Mouse (Mus musculus) intestine, postnatal 0 days (tissue): ENCODE measurements around the gene Gm11127. TPM values are rescaled to one million over a fixed set of nuclear protein-coding genes. Genes with fewer than 3 reads are reported as not detected.
A peak's percentile ranks its signal among the peaks of the same experiment; 100 is the strongest.

ENCODE experiments used
- ATAC-seq: fragments of 200-750 bp; cut with Nextera tagmentation; 2 replicates; pipeline ENCODE4 v1.8.0; 2017; ENCODE audit warnings: mild to moderate bottlenecking, moderate TSS enrichment, moderate library complexity
- H3K27ac ChIP-seq: fragments of 300-500 bp; sonication (generic); 2 replicates; pipeline ENCODE4 v1.5.1; 2014; ENCODE audit warnings: mild to moderate bottlenecking, low read depth, low read length, moderate library complexity
- H3K27me3 ChIP-seq: fragments of 300-500 bp; sonication (generic); replicated peaks from 2 replicates; pipeline ENCODE4 v1.6.1; 2014; ENCODE audit warnings: low read length, mixed read lengths; ENCODE audit not compliant: control insufficient read depth, insufficient read depth
- H3K36me3 ChIP-seq: fragments of 300-500 bp; sonication (generic); 2 replicates; pipeline ENCODE4 v1.6.1; 2014; ENCODE audit warnings: mild to moderate bottlenecking, moderate library complexity; ENCODE audit not compliant: control insufficient read depth, insufficient read depth
- H3K4me1 ChIP-seq: fragments of 300-500 bp; sonication (generic); replicated peaks from 2 replicates; pipeline ENCODE4 v1.6.1; 2014; ENCODE audit warnings: antibody characterized with exemption, low read length, mixed read lengths; ENCODE audit not compliant: control insufficient read depth, insufficient read depth
- H3K4me2 ChIP-seq: fragments of 300-500 bp; sonication (generic); replicated peaks from 2 replicates; pipeline ENCODE4 v1.6.1; 2014; ENCODE audit warnings: low read depth, mild to moderate bottlenecking, moderate library complexity
- H3K4me3 ChIP-seq: fragments of 300-500 bp; sonication (generic); 2 replicates; pipeline ENCODE4 v1.5.1; 2014; ENCODE audit warnings: low read depth, low read length
- H3K9ac ChIP-seq: fragments of 300-500 bp; sonication (generic); 2 replicates; pipeline ENCODE4 v1.6.1; 2014; ENCODE audit warnings: mild to moderate bottlenecking, low read depth, low read length
- H3K9me3 ChIP-seq: fragments of 300-500 bp; sonication (generic); 2 replicates; pipeline ENCODE4 v1.6.1; 2016; ENCODE audit warnings: mixed run types; ENCODE audit not compliant: control insufficient read depth
- CTCF ChIP-seq: sonication (generic); IDR thresholded peaks from 2 replicates; pipeline ENCODE4 v1.5.1; 2016; ENCODE audit warnings: low read depth, mild to moderate bottlenecking, control low read depth, antibody characterized with exemption, moderate library complexity
- WGBS: fragments of 180-500 bp; shearing (Covaris S2); extraction: QIAGEN DNeasy Blood & Tissue Kit; methylation state at CpG from one replicate; pipeline ENCODE4 v1.1.7; 2014; 5-methylcytosine and 5-hydroxymethylcytosine counted together
- polyA plus RNA-seq: library from polyadenylated mRNA; unstranded; fragments of >200 nt; fragmentation: Nextera tagmentation; extraction: Ambion mirVana; gene quantifications from 2 replicates; pipeline ENCODE4 v1.2.1, GENCODE M21; 2015

The Gm11127 gene
- polyA plus RNA-seq, 1 experiment from 2014 or later: 86.5 TPM

- ATAC-seq: no peak
- no peak overlapping the region for H3K27ac ChIP-seq
- H3K4me3 ChIP-seq: no peak overlapping the region
- WGBS: 62% methylated on average over 4 of the region's 4 CpGs
- no peaks in the 10 kb centered on the region for H3K27me3 ChIP-seq
- no peak overlapping the region for H3K9ac ChIP-seq
- no peaks in the 10 kb centered on the region for H3K9me3 ChIP-seq
- no peak overlapping the region for H3K4me2 ChIP-seq
- H3K36me3 ChIP-seq: no peaks in the 10 kb centered on the region; the same call in 1 of the 2 replicates
- no peaks in the 10 kb centered on the region for H3K4me1 ChIP-seq
- no peak for TF ChIP-seq CTCF
Measured at GRCm38 (mm10) chr17:36025901-36026300, 32.3 kb downstream of the Gm11127 start.

- no peak overlapping the region for H3K4me3 ChIP-seq
- no peak for TF ChIP-seq CTCF
- H3K4me2 ChIP-seq: no peak overlapping the region
- 88% methylated on average over 5 of the region's 5 CpGs for WGBS
- no peaks in the 10 kb centered on the region for H3K9me3 ChIP-seq
- no peaks in the 10 kb centered on the region for H3K27me3 ChIP-seq
- no peaks in the 10 kb centered on the region for H3K4me1 ChIP-seq
- no peak for ATAC-seq
- no peaks in the 10 kb centered on the region for H3K36me3 ChIP-seq
- H3K27ac ChIP-seq: no peak overlapping the region
- H3K9ac ChIP-seq: no peak overlapping the region
Measured at GRCm38 (mm10) chr17:36025197-36025596, 33.0 kb downstream of the Gm11127 start.

- TF ChIP-seq CTCF: no peak
- Histone ChIP-seq H3K4me2 (peak overlapping the region; percentile 27; the same call in 1 of the 2 replicates), H3K9ac (no peak overlapping the region), H3K36me3 (no peaks in the 10 kb centered on the region), H3K4me3 (no peak overlapping the region), H3K4me1 (0 out of 2 replicates have a peak, but pooled peaks cover 3% of the 10 kb centered on the region), H3K27me3 (no peaks in the 10 kb centered on the region), H3K9me3 (no peaks in the 10 kb centered on the region), H3K27ac (no peak overlapping the region; the same call in 1 of the 2 replicates)
- 50% methylated on average over 9 of the region's 9 CpGs for WGBS
- peak; percentile 68 for ATAC-seq
Measured at GRCm38 (mm10) chr17:36023710-36024654, 34.2 kb downstream of the Gm11127 start.

GRCm38 (mm10) chr17:36022922-36023321, 35.2 kb downstream of the Gm11127 start:
- Histone ChIP-seq H3K4me2 (no peak overlapping the region), H3K9me3 (no peaks in the 10 kb centered on the region), H3K27ac (no peak overlapping the region), H3K9ac (no peak overlapping the region), H3K4me3 (no peak overlapping the region), H3K36me3 (no peaks in the 10 kb centered on the region), H3K4me1 (0 out of 2 replicates have a peak, but pooled peaks cover 3% of the 10 kb centered on the region), H3K27me3 (no peaks in the 10 kb centered on the region)
- 92% methylated on average over 6 of the region's 6 CpGs for WGBS
- TF ChIP-seq CTCF: no peak
- ATAC-seq: no peak

- Histone ChIP-seq H3K27me3 (no peaks in the 10 kb centered on the region), H3K4me3 (no peak overlapping the region), H3K4me2 (no peak overlapping the region), H3K9ac (no peak overlapping the region), H3K36me3 (no peaks in the 10 kb centered on the region), H3K27ac (no peak overlapping the region), H3K4me1 (0 out of 2 replicates have a peak, but pooled peaks cover 3% of the 10 kb centered on the region), H3K9me3 (no peaks in the 10 kb centered on the region)
- TF ChIP-seq CTCF: no peak
- ATAC-seq: no peak
- WGBS: 97% methylated on average over 9 of the region's 9 CpGs
Measured at GRCm38 (mm10) chr17:36022098-36022497, 36.1 kb downstream of the Gm11127 start.

GRCm38 (mm10) chr17:36021309-36021708, 36.9 kb downstream of the Gm11127 start:
- Histone ChIP-seq H3K4me1 (0 out of 2 replicates have a peak, but pooled peaks cover 3% of the 10 kb centered on the region), H3K9ac (no peak overlapping the region), H3K4me2 (peak overlapping the region; percentile 60), H3K36me3 (no peaks in the 10 kb centered on the region), H3K4me3 (no peak overlapping the region), H3K27ac (peak overlapping the region; percentile 65; the same call in 1 of the 2 replicates), H3K27me3 (no peaks in the 10 kb centered on the region), H3K9me3 (no peaks in the 10 kb centered on the region)
- no peak for TF ChIP-seq CTCF
- ATAC-seq: no peak
- 88% methylated on average over 1 of the region's 1 CpGs for WGBS
